Mouse (Mus musculus): ENCODE data around the gene Slc9a1.

DNA sequence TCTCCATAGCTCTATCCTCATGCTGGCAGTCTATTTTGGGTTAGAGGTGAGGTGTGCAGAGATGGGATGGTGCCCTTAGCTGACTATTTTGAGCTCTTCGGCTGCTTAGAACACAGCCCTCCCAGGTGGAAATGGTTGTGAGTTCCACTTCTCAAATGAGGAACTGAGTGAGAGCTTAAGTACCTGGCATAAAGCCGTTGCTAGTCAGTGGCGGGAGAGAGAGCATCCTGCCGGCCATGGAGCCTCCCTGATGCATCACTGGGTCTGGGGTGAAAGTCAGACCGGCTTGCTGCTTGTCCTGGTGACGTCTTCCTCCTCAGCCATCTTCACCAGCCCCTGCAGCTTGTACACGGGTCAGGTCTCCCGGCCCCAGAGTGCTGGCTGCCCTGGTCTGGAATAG, 28.5 kb downstream of the Slc9a1 start:
- TF ChIP-seq CTCF (IDR thresholded peaks at IDR 0.05; ENCODE audit: low read depth) (no peak), EP300 (IDR thresholded peaks at IDR 0.05; ENCODE audit: low read depth) (no peak)
